Mouse (Mus musculus) heart, embryonic 11.5 days (tissue): ENCODE measurements around the gene Zfp747. TPM values are rescaled to one million over a fixed set of nuclear protein-coding genes. Genes with fewer than 3 reads are reported as not detected.
"Not testable (repeated sequence)": the region's sequence is repeated elsewhere in the genome, so short reads cannot be mapped to it uniquely, and the experiment has no call there.

Experiments used
- ATAC-seq: fragments of 200-750 bp; cut with Nextera tagmentation; replicated peaks from 2 replicates; pipeline ENCODE4 v1.8.0; 2017; ENCODE audit warnings: moderate library complexity; ENCODE audit not compliant: insufficient number of reproducible peaks, low FRiP score, low TSS enrichment
- H3K27ac ChIP-seq: fragments of 300-500 bp; sonication (generic); 2 replicates; pipeline ENCODE4 v1.5.1; 2014; ENCODE audit warnings: mild to moderate bottlenecking, low read depth, low read length
- H3K27me3 ChIP-seq: fragments of 300-500 bp; sonication (generic); 2 replicates; pipeline ENCODE4 v1.6.1; 2014; ENCODE audit warnings: mild to moderate bottlenecking, low read length, mixed read lengths; ENCODE audit not compliant: control insufficient read depth, insufficient read depth
- H3K36me3 ChIP-seq: fragments of 300-500 bp; sonication (generic); 2 replicates; pipeline ENCODE4 v1.6.1; 2014; ENCODE audit warnings: mild to moderate bottlenecking, low read length, moderate library complexity, mixed read lengths; ENCODE audit not compliant: control insufficient read depth, insufficient read depth
- H3K4me1 ChIP-seq: fragments of 300-500 bp; sonication (generic); 2 replicates; pipeline ENCODE4 v1.6.1; 2014; ENCODE audit warnings: low read length; ENCODE audit not compliant: control insufficient read depth, insufficient read depth
- H3K4me2 ChIP-seq: fragments of 300-500 bp; sonication (generic); 2 replicates; pipeline ENCODE4 v1.6.1; 2014; ENCODE audit warnings: mild to moderate bottlenecking, moderate library complexity
- H3K4me3 ChIP-seq: fragments of 300-500 bp; sonication (generic); 2 replicates; pipeline ENCODE4 v1.5.1; 2014; ENCODE audit warnings: low read depth, low read length
- H3K9ac ChIP-seq: fragments of 300-500 bp; sonication (generic); 2 replicates; pipeline ENCODE4 v1.6.1; 2014; ENCODE audit warnings: mild to moderate bottlenecking, low read depth, low read length, moderate library complexity
- H3K9me3 ChIP-seq: fragments of 300-500 bp; sonication (generic); replicated peaks from 2 replicates; pipeline ENCODE4 v1.6.1; 2016; ENCODE audit warnings: low read length; ENCODE audit not compliant: control insufficient read depth
- WGBS: fragments of 180-500 bp; shearing (Covaris S2); extraction: QIAGEN DNeasy Blood & Tissue Kit; methylation state at CpG from one replicate; pipeline ENCODE4 v1.1.7; 2014; ENCODE audit not compliant: insufficient replicate concordance; 5-methylcytosine and 5-hydroxymethylcytosine counted together
- polyA plus RNA-seq: library from polyadenylated mRNA; unstranded; fragments of >200 nt; fragmentation: Nextera tagmentation; extraction: Ambion mirVana; gene quantifications from 2 replicates; pipeline ENCODE4 v1.2.1, GENCODE M21; 2014

The Zfp747 gene
- polyA plus RNA-seq: 4.4 and 4.9 TPM in 2 replicates

GRCm38 (mm10) chr7:127375271-127376245 lies at the start of gene Zfp747:
TSS of gene Zfp747 (minus strand) at chr7:127376050.
- not testable (repeated sequence) for H3K9me3 ChIP-seq, H3K27me3 ChIP-seq, H3K4me1 ChIP-seq, H3K36me3 ChIP-seq
- Histone ChIP-seq H3K4me2 (peak within 1 kb of the TSS; percentile 83), H3K4me3 (peak within 1 kb of the TSS; percentile 73), H3K9ac (peak within 1 kb of the TSS; percentile 81), H3K27ac (peak within 1 kb of the TSS; percentile 50)
- peak; percentile 93 for ATAC-seq
- WGBS: 3% methylated on average over 49 of the region's 49 CpGs

- WGBS: 81% methylated on average over 3 of the region's 3 CpGs
- no peak overlapping the region for H3K9ac ChIP-seq
- no peak overlapping the region for H3K4me3 ChIP-seq
- H3K4me1 ChIP-seq: peaks cover 8% of the 10 kb centered on the region
- no peaks in the 10 kb centered on the region for H3K9me3 ChIP-seq
- H3K36me3 ChIP-seq: no peaks in the 10 kb centered on the region
- ATAC-seq: no peak
- no peak overlapping the region for H3K27ac ChIP-seq
- no peak overlapping the region for H3K4me2 ChIP-seq
- peaks cover 10% of the 10 kb centered on the region for H3K27me3 ChIP-seq
Measured at GRCm38 (mm10) chr7:127425291-127425690, 49.4 kb upstream of the Zfp747 start.

GRCm38 (mm10) chr7:127422247-127422646 lies 46.4 kb upstream of the Zfp747 start:
- no peak for ATAC-seq
- H3K27ac ChIP-seq: no peak overlapping the region
- H3K4me1 ChIP-seq: peaks cover 8% of the 10 kb centered on the region
- H3K27me3 ChIP-seq: peaks cover 10% of the 10 kb centered on the region
- H3K9me3 ChIP-seq: no peaks in the 10 kb centered on the region
- under 1% methylated on average over 15 of the region's 15 CpGs for WGBS
- peak overlapping the region; percentile 80 for H3K9ac ChIP-seq
- H3K4me3 ChIP-seq: peak overlapping the region; percentile 74
- no peaks in the 10 kb centered on the region for H3K36me3 ChIP-seq
- peak overlapping the region; percentile 83 for H3K4me2 ChIP-seq

- peak; percentile 83 for ATAC-seq
- H3K27me3 ChIP-seq: peaks cover 10% of the 10 kb centered on the region
- H3K4me1 ChIP-seq: peaks cover 8% of the 10 kb centered on the region
- H3K4me2 ChIP-seq: peak within 1 kb of the TSS; percentile 83
- under 1% methylated on average over 48 of the region's 48 CpGs for WGBS
- H3K9me3 ChIP-seq: no peaks in the 10 kb centered on the region
- peak within 1 kb of the TSS; percentile 57 for H3K27ac ChIP-seq
- no peaks in the 10 kb centered on the region for H3K36me3 ChIP-seq
- peak within 1 kb of the TSS; percentile 74 for H3K4me3 ChIP-seq
- peak within 1 kb of the TSS; percentile 80 for H3K9ac ChIP-seq
Measured at GRCm38 (mm10) chr7:127421388-127422191, 45.7 kb upstream of the Zfp747 start, which contains the start of gene Zfp688. TSS of gene Zfp688 (minus strand) at chr7:127422068.

DNA sequence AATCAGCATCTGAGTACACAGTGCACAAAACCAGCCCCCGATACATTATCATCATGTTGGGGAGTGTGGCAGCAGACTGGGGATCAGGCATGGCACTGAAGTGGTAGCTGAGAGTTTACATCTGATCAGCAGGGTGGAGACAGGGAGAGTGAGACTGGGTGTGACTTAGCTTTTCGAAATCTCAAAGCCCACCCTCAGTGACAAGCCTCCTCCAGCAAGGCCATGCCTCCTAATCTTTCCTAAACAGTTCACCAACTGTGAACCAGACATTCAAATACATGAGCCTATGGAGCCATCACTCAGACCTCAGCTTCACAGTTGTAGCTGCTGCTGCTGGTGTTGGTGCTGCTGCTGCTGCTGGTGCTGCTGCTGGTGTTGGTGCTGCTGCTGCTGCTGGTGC lies 35.6 kb upstream of the Zfp747 start:
- no peaks in the 10 kb centered on the region for H3K9me3 ChIP-seq
- 62% methylated on average over 2 of the region's 2 CpGs for WGBS
- H3K4me3 ChIP-seq: no peak overlapping the region
- H3K27me3 ChIP-seq: no peaks in the 10 kb centered on the region
- no peak overlapping the region for H3K9ac ChIP-seq
- no peak overlapping the region for H3K27ac ChIP-seq
- no peaks in the 10 kb centered on the region for H3K4me1 ChIP-seq
- H3K4me2 ChIP-seq: no peak overlapping the region
- H3K36me3 ChIP-seq: no peaks in the 10 kb centered on the region
- ATAC-seq: no peak

GRCm38 (mm10) chr7:127406002-127406987 lies 30.4 kb upstream of the Zfp747 start, which contains the start of gene Zfp764:
TSS of gene Zfp764 (minus strand) at chr7:127406822.
- Histone ChIP-seq H3K4me3 (peak within 1 kb of the TSS; percentile 57), H3K9ac (peak within 1 kb of the TSS; percentile 84), H3K4me2 (peak within 1 kb of the TSS; percentile 90)
- not testable (repeated sequence) for H3K9me3 ChIP-seq, H3K36me3 ChIP-seq, H3K27ac ChIP-seq, H3K27me3 ChIP-seq, H3K4me1 ChIP-seq
- WGBS: 5% methylated on average over 40 of the region's 40 CpGs
- ATAC-seq: peak; percentile 61

DNA sequence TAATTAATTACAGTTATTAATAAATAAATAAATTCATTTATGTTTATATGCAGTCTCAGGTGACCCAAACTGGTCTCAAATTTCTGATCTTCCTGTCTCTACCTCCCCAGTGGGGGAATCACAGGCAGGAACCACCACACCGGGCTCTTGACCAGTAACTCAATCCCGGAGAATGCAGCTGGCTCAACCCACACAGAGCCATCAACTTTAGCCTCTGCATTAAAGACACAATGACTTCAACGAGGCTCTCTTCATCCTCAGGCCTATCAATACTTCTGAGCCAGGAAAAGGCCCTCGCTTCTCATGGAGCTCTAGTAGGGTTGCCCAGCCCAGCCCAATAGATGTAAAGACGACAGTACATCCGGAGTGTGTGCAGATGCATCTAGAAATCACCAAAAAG lies 28.3 kb upstream of the Zfp747 start:
- not testable (repeated sequence) for ATAC-seq, H3K4me1 ChIP-seq
- WGBS: 84% methylated on average over 6 of the region's 6 CpGs

More for the DNA sequence above, 28.3 kb upstream of the Zfp747 start:
- H3K27ac ChIP-seq, H3K9me3 ChIP-seq, H3K4me2 ChIP-seq, H3K9ac ChIP-seq, H3K4me3 ChIP-seq, H3K27me3 ChIP-seq, H3K36me3 ChIP-seq: not testable (repeated sequence)
